Mouse (Mus musculus): ENCODE data around the gene Hmg20b. TPM values are rescaled to one million over a fixed set of nuclear protein-coding genes. Genes with fewer than 3 reads are reported as not detected.

The Hmg20b gene
- total RNA-seq (2021), result 10 to 100 TPM; 24.0 to 40.0 TPM
- long read RNA-seq, experiment 1, transcript Hmg20b-202 (10 exons, 1,463 nt), result minor isoform, 9 of 43 reads
- long read RNA-seq, experiment 1, transcript Hmg20b-201 (9 exons, 1,621 nt), result major isoform, 16 of 43 reads
- long read RNA-seq, experiment 1, partial matches to known transcripts, result 2 of 43 reads
- long read RNA-seq, experiment 1, other reads (novel, unspliced or antisense), result 11 of 43 reads
- long read RNA-seq, experiment 2, transcript Hmg20b-203 (10 exons, 1,540 nt), result minor isoform, 8 of 45 reads
- long read RNA-seq, experiment 2, transcript Hmg20b-202 (10 exons, 1,463 nt), result major isoform, 12 of 45 reads
- long read RNA-seq, experiment 2, transcript Hmg20b-201 (9 exons, 1,621 nt), result minor isoform, 7 of 45 reads
- long read RNA-seq, experiment 2, partial matches to known transcripts, result 3 of 45 reads
- long read RNA-seq, experiment 2, other reads (novel, unspliced or antisense), result 11 of 45 reads

GRCm38 (mm10) chr10:81350351-81351063 is at the start of gene Hmg20b:
Gene Hmg20b (minus strand): TSS chr10:81350480.
- peak; percentile 99 for DNase-seq (ENCODE audit: low spot score in 2 of 2)

- no peak for DNase-seq (ENCODE audit: low spot score in 2 of 2)
Measured at GRCm38 (mm10) chr10:81399798-81400308, 49.6 kb upstream of the Hmg20b start.

DNA sequence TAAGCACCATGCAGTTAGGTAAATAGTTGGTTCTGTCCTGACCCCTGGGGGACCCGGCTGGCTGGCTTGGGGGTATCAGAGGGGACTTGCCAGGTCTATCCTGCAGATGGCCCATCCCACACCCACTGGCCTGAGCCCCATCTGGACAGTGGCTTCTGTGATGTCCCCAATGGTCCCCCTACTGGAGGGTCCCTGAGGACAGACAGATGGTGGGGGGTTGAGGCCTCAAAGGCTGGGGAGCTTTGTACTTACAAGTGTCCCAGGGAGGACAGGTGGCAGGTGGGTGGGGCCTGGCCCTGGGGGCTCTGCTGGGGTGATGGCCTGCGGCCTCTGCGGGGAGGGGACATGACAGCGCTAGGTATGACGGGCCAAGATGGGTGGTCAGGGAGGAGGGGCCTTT is 49.0 kb upstream of the Hmg20b start:
- DNase-seq (ENCODE audit: low spot score in 2 of 2), result no peak

- DNase-seq (ENCODE audit: low spot score in 2 of 2), result no peak
Measured at GRCm38 (mm10) chr10:81396749-81397148, 46.5 kb upstream of the Hmg20b start.

DNA sequence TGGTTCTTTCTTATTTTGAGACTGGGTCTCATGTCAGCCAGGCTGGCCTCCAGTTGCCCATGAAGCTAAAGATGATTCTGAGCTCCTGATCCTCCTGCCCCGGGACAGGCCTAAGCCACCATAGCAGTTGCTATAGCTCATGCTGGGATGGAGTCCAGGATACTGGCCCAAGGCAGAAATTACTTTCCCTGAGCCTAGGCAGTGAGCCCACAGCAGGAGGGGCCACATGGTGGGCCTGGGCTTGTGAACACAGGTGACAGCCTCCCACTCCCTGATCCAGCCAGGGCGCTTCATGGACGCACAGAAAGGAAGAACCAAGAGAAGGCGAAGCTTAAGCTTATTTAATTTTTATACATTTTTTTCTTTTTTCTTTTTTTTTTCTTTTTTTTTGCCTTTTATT is 45.6 kb upstream of the Hmg20b start:
- no peak for DNase-seq (ENCODE audit: low spot score in 2 of 2)

GRCm38 (mm10) chr10:81395127-81395526 is 44.8 kb upstream of the Hmg20b start:
- peak; percentile 68 for DNase-seq (ENCODE audit: low spot score in 2 of 2)

DNA sequence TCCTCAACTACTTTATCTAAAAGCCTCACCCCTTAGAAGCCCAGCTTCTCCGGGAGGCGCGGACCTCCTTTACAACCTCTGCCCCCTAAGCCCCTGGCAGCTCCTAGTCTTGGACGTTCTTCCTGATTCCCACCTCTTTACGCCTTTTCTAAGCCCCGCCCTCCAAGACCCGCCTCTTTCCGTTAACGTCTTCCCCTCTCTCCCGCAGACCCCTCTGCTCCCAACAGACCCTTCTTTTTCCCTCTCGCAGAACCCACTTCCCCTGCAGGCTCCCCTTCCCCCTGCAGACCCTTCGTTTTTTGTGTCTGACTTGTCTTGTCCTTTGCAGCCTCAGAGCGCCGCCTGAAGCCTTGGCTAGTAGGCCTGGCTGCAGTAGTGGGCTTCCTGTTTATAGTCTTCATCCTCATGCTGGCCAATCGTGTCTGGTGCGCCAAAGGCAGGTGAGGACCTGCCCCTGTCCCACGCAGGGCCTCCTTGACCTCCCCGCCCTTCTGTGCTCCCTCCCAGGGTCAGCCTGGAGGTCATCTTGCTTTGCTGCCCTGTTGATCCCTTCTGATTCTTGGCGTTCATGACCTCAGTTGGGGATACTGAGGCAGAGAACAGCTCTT is 43.3 kb upstream of the Hmg20b start:
- no peak for DNase-seq (ENCODE audit: low spot score in 2 of 2)

GRCm38 (mm10) chr10:81392781-81393185 is 42.5 kb upstream of the Hmg20b start, which contains the start of gene Smim24:
Gene Smim24 (plus strand): TSS chr10:81393051.
- no peak for DNase-seq (ENCODE audit: low spot score in 2 of 2)

DNA sequence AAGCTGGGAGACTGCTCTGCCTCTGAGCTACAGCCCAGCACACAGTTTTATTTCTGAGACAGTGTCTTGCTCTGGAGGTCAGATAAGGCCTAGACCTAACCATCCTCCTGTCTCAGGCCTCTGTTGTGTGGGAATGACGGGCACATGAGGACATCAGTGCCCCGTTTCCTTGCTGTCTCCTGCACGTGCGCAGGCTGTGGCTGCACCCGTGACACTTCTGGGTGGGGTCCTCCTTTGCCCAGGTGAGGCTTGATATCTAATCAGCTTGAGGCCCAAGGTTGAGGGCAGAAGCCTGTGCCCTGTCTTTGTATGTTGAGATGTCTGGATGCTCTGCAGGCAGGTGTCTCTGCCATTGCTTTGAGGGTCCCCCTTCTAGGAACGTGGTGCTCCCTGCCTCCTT is 42.0 kb upstream of the Hmg20b start:
- no peak for DNase-seq (ENCODE audit: low spot score in 2 of 2)

DNA sequence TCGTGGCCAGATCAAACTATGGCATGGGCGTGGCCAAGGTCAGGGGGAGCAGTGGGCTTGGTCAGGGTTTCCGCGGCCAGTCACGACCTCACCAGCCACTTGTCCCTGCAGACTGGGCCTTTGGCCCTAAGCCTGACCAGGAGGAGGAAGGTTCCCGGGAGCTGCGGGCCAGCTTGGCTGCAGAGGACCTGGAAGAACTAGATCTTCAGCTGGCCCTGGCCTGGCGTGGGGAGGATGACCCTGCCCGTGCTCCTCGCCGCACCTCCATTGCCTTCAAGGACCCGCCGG is 40.3 kb upstream of the Hmg20b start:
- no peak for DNase-seq (ENCODE audit: low spot score in 2 of 2)

DNA sequence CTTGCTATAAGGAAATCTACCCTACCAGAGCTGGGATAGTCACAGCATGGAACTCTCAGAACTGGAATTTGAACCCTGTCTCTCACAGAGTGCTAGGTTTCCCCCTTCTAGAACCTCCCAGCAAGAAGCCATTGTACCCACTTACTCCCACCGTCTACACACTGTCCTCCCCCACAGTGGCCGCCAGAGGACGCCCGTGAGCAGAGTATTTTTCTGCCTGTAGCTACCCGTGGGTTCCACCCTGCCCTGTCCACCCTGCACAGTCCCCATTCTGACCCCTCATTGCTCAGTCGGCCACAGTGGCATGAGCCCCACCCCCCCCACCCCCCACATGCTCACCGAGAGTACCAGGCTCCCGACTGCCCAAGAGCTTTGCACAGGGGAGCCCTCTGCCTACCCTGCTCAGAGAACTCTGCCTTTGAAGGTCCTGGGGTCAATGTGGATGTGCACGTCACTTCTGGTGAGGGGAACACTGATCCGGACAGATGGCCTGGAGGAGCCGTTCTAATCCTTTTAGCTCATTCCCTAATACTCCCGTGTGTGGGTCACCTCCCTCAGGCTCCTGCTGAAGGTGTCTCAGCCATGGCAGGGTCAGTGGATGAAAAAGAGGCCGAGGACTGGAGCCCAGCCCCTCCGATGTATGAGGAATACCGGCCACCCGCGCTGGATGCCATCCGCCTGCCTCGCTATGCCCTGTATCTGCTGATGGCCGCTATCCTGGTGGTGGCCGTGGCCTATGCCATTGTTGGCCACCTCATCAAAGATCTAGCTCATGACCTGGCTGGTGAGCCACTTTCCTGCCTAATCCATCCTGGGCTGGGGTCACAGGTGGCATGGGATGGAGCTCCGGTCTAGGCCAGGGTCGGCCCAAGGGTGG is 39.8 kb upstream of the Hmg20b start:
- DNase-seq (ENCODE audit: low spot score in 2 of 2), result peak; percentile 80 to 84

GRCm38 (mm10) chr10:81389373-81389772 is 39.1 kb upstream of the Hmg20b start:
- DNase-seq (ENCODE audit: low spot score in 2 of 2), result no peak

DNA sequence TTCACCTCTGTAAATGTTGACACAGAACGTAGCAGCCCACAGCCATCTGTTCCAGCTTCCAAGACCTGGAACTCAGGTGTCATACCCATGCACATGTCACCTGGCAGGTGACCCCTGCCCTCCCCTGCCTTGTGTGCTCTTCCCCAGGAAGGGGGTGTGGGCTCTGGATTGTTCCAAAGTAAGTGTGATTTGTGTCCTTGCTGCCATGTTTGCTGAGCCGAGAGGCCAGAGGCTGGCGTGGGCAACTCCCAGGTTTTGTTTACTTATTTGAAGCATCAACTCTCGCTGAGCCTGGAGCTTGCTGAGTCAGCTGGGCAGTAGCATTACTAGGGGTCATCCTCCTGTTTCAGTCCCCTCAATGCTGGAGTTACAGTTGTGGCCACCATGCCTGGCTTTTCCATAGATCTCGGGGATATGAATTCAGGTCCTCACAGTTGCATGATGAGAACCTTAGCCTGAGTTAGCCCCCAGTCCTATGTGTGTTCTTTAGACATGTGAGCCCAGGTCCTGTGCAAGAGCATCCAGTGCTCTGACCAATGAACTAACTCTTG is 38.3 kb upstream of the Hmg20b start, which contains the start of gene Gm48552:
Gene Gm48552 (plus strand): TSS at position 501 of the 551 bp plus-strand sequence.
- no peak for DNase-seq (ENCODE audit: low spot score in 2 of 2)

DNA sequence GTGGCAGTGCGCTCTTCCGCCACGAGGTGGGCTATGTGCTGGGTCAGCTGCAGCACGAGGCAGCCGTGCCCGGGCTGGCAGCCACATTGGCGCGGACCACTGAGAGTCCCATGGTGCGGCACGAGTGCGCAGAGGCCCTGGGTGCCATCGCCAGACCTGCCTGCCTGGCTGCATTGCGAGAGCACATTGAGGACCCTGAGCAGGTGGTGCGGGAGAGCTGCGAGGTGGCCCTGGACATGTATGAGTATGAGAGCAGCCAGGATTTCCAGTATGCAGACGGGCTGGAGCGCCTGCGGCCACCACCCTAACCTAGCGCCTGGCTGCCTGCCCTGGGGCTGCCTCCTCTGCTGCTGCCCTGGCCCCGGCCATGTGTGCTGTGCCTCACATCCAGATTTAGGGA is 37.4 kb upstream of the Hmg20b start:
- no peak for DNase-seq (ENCODE audit: low spot score in 2 of 2)

GRCm38 (mm10) chr10:81385603-81386306 is 35.5 kb upstream of the Hmg20b start:
- no peak for DNase-seq (ENCODE audit: low spot score in 2 of 2)

- DNase-seq (ENCODE audit: low spot score in 2 of 2), result no peak
Measured at GRCm38 (mm10) chr10:81384605-81384982, 34.3 kb upstream of the Hmg20b start.

GRCm38 (mm10) chr10:81383802-81384604 is 33.7 kb upstream of the Hmg20b start, which contains the start of the genes Dohh and Gm48551:
Gene Dohh (plus strand): TSS chr10:81384428.
Gene Gm48551 (plus strand): TSS chr10:81384466.
- DNase-seq (ENCODE audit: low spot score in 2 of 2), result peak; percentile 98 to 99

DNA sequence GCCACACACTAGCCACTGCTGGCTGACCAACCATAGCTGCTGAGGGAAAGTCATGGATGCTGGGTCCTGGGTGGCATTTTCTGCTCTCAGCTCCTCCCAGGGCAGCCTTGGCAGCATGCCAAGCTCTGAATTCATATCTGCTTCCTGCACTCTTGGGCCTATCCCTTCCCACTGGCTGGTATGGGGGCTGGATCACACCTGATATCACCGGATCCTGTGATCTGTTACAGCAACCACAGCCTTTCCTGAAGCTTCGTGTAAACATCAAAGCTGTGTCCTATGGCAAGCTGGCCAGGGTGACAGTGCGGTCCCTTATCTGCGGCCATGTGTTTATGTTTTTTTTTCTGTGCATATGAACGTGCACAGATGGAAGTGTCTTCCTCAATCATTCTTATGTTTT is 31.8 kb upstream of the Hmg20b start:
- DNase-seq (ENCODE audit: low spot score in 2 of 2), result no peak

DNA sequence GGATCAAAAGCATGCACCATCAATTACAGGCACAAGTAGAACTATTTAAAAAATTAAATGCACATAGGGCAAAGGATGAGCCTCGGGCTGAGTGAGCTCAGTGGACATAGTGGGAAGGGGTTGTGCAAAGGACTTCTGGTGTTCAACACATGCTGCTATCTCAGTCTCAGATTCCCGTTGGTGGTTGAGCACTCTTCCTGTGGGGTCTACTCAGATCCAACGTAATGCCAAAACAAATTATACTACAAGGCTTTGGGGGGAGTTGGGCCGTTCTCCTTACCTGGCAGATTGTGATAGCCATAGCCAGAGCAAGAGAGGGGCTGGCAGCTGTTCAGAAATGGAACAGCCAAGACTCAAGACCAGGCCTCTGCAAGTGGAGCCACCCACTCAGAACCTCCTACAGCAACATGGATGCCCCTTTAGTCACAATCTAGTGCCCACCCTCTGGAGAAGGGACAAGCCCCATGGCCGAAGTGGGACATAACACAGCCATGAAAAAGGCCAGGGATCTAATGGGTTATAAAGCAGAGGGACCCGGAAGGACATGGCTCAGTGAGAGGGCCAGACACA is 29.6 kb upstream of the Hmg20b start:
- no peak for DNase-seq (ENCODE audit: low spot score in 2 of 2)
